Mouse (Mus musculus) cerebellum, adult 2 months (tissue): ENCODE results near the gene Zap70. TPM values are rescaled to one million over a fixed set of nuclear protein-coding genes. Genes with fewer than 3 reads are reported as not detected.
"Not testable (repeated sequence)": the region's sequence is repeated elsewhere in the genome, so short reads cannot be mapped to it uniquely, and the experiment has no call there.

Experiments used
- DNase-seq, 2 experiments: peaks; one replicate each; pipeline ENCODE4 v3.0.0; 2021
- H3K27ac ChIP-seq: fragments of 200-500 bp; 2 replicates; pipeline ENCODE4 v1.5.1; 2012; ENCODE audit warnings: low read length, control low read depth, inconsistent platforms; ENCODE audit not compliant: insufficient read depth
- H3K27me3 ChIP-seq: fragments of 200-500 bp; 2 replicates; pipeline ENCODE4 v1.6.1; 2012; ENCODE audit warnings: inconsistent platforms, mild to moderate bottlenecking, low read length, moderate library complexity; ENCODE audit not compliant: control insufficient read depth, insufficient read depth
- H3K4me1 ChIP-seq: fragments of 200-500 bp; 2 replicates; pipeline ENCODE4 v1.6.1; 2011; ENCODE audit warnings: low read length; ENCODE audit not compliant: control insufficient read depth, insufficient read depth
- H3K4me3 ChIP-seq: fragments of 200-500 bp; replicated peaks from 2 replicates; pipeline ENCODE3; 2011; ENCODE audit warnings: mild to moderate bottlenecking, low read depth, low read length, control low read depth; ENCODE audit not compliant: insufficient read depth
- CTCF ChIP-seq: fragments of 200-500 bp; IDR thresholded peaks from 2 replicates; pipeline ENCODE4 v1.5.1; 2011; ENCODE audit warnings: low read depth, mild to moderate bottlenecking, control low read depth, low read length, moderate library complexity, borderline replicate concordance; ENCODE audit not compliant: insufficient read depth
- POLR2A ChIP-seq: fragments of 200-500 bp; IDR thresholded peaks from 2 replicates; pipeline ENCODE4 v1.6.1; 2011; ENCODE audit warnings: low read length, control low read depth, borderline replicate concordance; ENCODE audit not compliant: insufficient read depth
- WGBS: fragments of 180-500 bp; shearing (Covaris S2); methylation state at CpG from one replicate; pipeline ENCODE4 v1.1.7; 2018; 5-methylcytosine and 5-hydroxymethylcytosine counted together
- polyA plus RNA-seq: library from polyadenylated mRNA; depleted of rRNA; stranded (reverse); fragments of >200 nt; gene quantifications from 2 replicates; pipeline ENCODE4 v1.2.3, GENCODE M21; 2012; rRNA removed

Gene Zap70
- polyA plus RNA-seq, 1 experiment: 1.8 TPM

- DNase-seq: peak in 1 of 2 experiments; percentile 54
- no peak for TF ChIP-seq CTCF
- TF ChIP-seq POLR2A: no peak
- Histone ChIP-seq H3K27me3 (no peaks in the 10 kb centered on the region), H3K4me3 (no peak overlapping the region), H3K4me1 (peaks cover 3% of the 10 kb centered on the region; the same call in 1 of the 2 replicates), H3K27ac (no peak overlapping the region; the same call in 1 of the 2 replicates)
- WGBS: 28% methylated on average over 7 of the region's 7 CpGs
Observed at GRCm38 (mm10) chr1:36813415-36813814, 51.8 kb downstream of the Zap70 start.

GRCm38 (mm10) chr1:36814271-36814903, 52.8 kb downstream of the Zap70 start:
- no peak overlapping the region for H3K4me3 ChIP-seq
- WGBS: 86% methylated on average over 5 of the region's 5 CpGs
- H3K27me3 ChIP-seq: no peaks in the 10 kb centered on the region
- no peak for DNase-seq
- TF ChIP-seq CTCF (no peak), POLR2A (no peak)
- H3K27ac ChIP-seq: no peak overlapping the region
- H3K4me1 ChIP-seq: peaks cover 3% of the 10 kb centered on the region; the same call in 1 of the 2 replicates

GRCm38 (mm10) chr1:36815166-36815565, 53.6 kb downstream of the Zap70 start:
- no peak for DNase-seq
- Histone ChIP-seq H3K4me3 (no peak overlapping the region), H3K27ac (no peak overlapping the region), H3K27me3 (no peaks in the 10 kb centered on the region), H3K4me1 (peaks cover 3% of the 10 kb centered on the region; the same call in 1 of the 2 replicates)
- TF ChIP-seq POLR2A: no peak
- TF ChIP-seq CTCF: no peak
- WGBS: 72% methylated on average over 6 of the region's 6 CpGs

GRCm38 (mm10) chr1:36821918-36822317, 60.3 kb downstream of the Zap70 start:
- not testable (repeated sequence) for H3K4me1 ChIP-seq
- WGBS: 88% methylated on average over 4 of the region's 4 CpGs

GRCm38 (mm10) chr1:36824356-36824755, 62.8 kb downstream of the Zap70 start:
- no peaks in the 10 kb centered on the region for H3K4me1 ChIP-seq
- no peak for DNase-seq
- no peak overlapping the region for H3K4me3 ChIP-seq
- H3K27me3 ChIP-seq: no peaks in the 10 kb centered on the region
- no peak overlapping the region for H3K27ac ChIP-seq
- TF ChIP-seq CTCF: no peak
- no peak for TF ChIP-seq POLR2A
- 94% methylated on average over 5 of the region's 5 CpGs for WGBS

More at GRCm38 (mm10) chr1:36821918-36822317, 60.3 kb downstream of the Zap70 start:
- H3K27ac ChIP-seq, DNase-seq, H3K27me3 ChIP-seq, H3K4me3 ChIP-seq: not testable (repeated sequence)

GRCm38 (mm10) chr1:36830913-36831866, 69.6 kb downstream of the Zap70 start:
- no peak overlapping the region for H3K27ac ChIP-seq
- DNase-seq: no peak
- no peak for TF ChIP-seq CTCF
- no peaks in the 10 kb centered on the region for H3K4me1 ChIP-seq
- H3K4me3 ChIP-seq: no peak overlapping the region
- 75% methylated on average over 14 of the region's 14 CpGs for WGBS
- H3K27me3 ChIP-seq: no peaks in the 10 kb centered on the region

Other genes with a start within 250 kb of the Zap70 start
- gene Cnnm3, start 249.9 kb upstream of the Zap70 start, polyA plus RNA-seq: 46.2 and 48.7 TPM in 2 replicates
- gene Ankrd23, start 224.9 kb upstream of the Zap70 start, polyA plus RNA-seq: 14.4 and 15.2 TPM in 2 replicates
- 0.05 and 0.40 TPM in 2 replicates for gene Gm42417, start 222.4 kb upstream of the Zap70 start, polyA plus RNA-seq
- 30.8 and 37.5 TPM in 2 replicates for gene Ankrd39, start 214.4 kb upstream of the Zap70 start, polyA plus RNA-seq
- 23.8 and 28.5 TPM in 2 replicates for gene Sema4c, start 203.4 kb upstream of the Zap70 start, polyA plus RNA-seq
- 1.1 and 1.4 TPM in 2 replicates for gene Fam178b, start 78.6 kb upstream of the Zap70 start, polyA plus RNA-seq
- gene Cox5b, start 70.3 kb upstream of the Zap70 start, polyA plus RNA-seq: 812 and 891 TPM in 2 replicates
- gene 4933424G06Rik, start 51.6 kb upstream of the Zap70 start, polyA plus RNA-seq: 0.16 and 0.21 TPM in 2 replicates
- gene Actr1b, start 47.4 kb upstream of the Zap70 start, polyA plus RNA-seq: 371 and 376 TPM in 2 replicates
- 31.4 and 32.2 TPM in 2 replicates for gene Tmem131, start 181.9 kb downstream of the Zap70 start, polyA plus RNA-seq